Mouse (Mus musculus) forebrain, embryonic 10.5 days (tissue): ENCODE results near the gene Zfp710. TPM values are rescaled to one million over a fixed set of nuclear protein-coding genes. Genes with fewer than 3 reads are reported as not detected.

Experiments
- DNase-seq: peaks from one replicate; pipeline ENCODE4 v3.0.0-alpha.2; 2017; ENCODE audit warnings: low spot score; ENCODE audit errors: extremely low spot score
- H3K27ac ChIP-seq: fragments of 300-500 bp; sonication (generic); 2 replicates; pipeline ENCODE4 v1.5.1; 2016; ENCODE audit warnings: mild to moderate bottlenecking
- H3K27me3 ChIP-seq: fragments of 300-500 bp; sonication (generic); 2 replicates; pipeline ENCODE4 v1.6.1; 2016; ENCODE audit warnings: mild to moderate bottlenecking; ENCODE audit not compliant: poor library complexity, severe bottlenecking
- H3K36me3 ChIP-seq: fragments of 300-500 bp; sonication (generic); replicated peaks from 2 replicates; pipeline ENCODE4 v1.6.1; 2016; ENCODE audit warnings: mild to moderate bottlenecking, moderate library complexity
- H3K4me1 ChIP-seq: fragments of 300-500 bp; sonication (generic); 2 replicates; pipeline ENCODE4 v1.6.1; 2016
- H3K4me3 ChIP-seq: fragments of 300-500 bp; sonication (generic); 2 replicates; pipeline ENCODE4 v1.5.1; 2016; ENCODE audit warnings: mild to moderate bottlenecking, moderate library complexity
- H3K9me3 ChIP-seq: fragments of 300-500 bp; sonication (generic); 2 replicates; pipeline ENCODE4 v1.6.1; 2016; ENCODE audit warnings: mild to moderate bottlenecking, moderate library complexity
- WGBS: fragments of 180-500 bp; shearing (Covaris S2); methylation state at CpG from one replicate; pipeline ENCODE4 v1.1.7; 2016; 5-methylcytosine and 5-hydroxymethylcytosine counted together
- polyA plus RNA-seq: library from polyadenylated mRNA; unstranded; fragments of >200 nt; fragmentation: Nextera tagmentation; extraction: Ambion mirVana; gene quantifications from 2 replicates; pipeline ENCODE4 v1.2.1, GENCODE M21; 2016

Zfp710 gene
- polyA plus RNA-seq, 1 experiment from 2014 or later, result 33.3 TPM

- no peaks in the 10 kb centered on the region for H3K27me3 ChIP-seq
- 89% methylated on average over 3 of the region's 3 CpGs for WGBS
- H3K4me1 ChIP-seq, result peaks cover 96% of the 10 kb centered on the region
- peak overlapping the region; percentile 51 for H3K27ac ChIP-seq
- no peak overlapping the region for H3K4me3 ChIP-seq
- H3K9me3 ChIP-seq, result no peaks in the 10 kb centered on the region
- DNase-seq, result no peak
- peaks cover 9% of the 10 kb centered on the region; the same call in 1 of the 2 replicates for H3K36me3 ChIP-seq
Observed at GRCm38 (mm10) chr7:80065250-80065649, 40.6 kb downstream of the Zfp710 start.

GRCm38 (mm10) chr7:80066675-80067455 lies 42.3 kb downstream of the Zfp710 start:
- Histone ChIP-seq H3K4me3 (no peak overlapping the region), H3K27me3 (no peaks in the 10 kb centered on the region), H3K36me3 (peaks cover 11% of the 10 kb centered on the region), H3K9me3 (no peaks in the 10 kb centered on the region), H3K4me1 (peaks cover 98% of the 10 kb centered on the region), H3K27ac (peak overlapping the region; percentile 48; the same call in 1 of the 2 replicates)
- WGBS, result 78% methylated on average over 13 of the region's 13 CpGs
- DNase-seq, result no peak

- Histone ChIP-seq H3K27me3 (no peaks in the 10 kb centered on the region), H3K36me3 (peaks cover 11% of the 10 kb centered on the region), H3K27ac (peak overlapping the region; percentile 69), H3K9me3 (no peaks in the 10 kb centered on the region), H3K4me1 (peaks cover 97% of the 10 kb centered on the region), H3K4me3 (no peak overlapping the region)
- 59% methylated on average over 4 of the region's 7 CpGs for WGBS
- no peak for DNase-seq
Observed at GRCm38 (mm10) chr7:80068341-80068740, 43.7 kb downstream of the Zfp710 start.

GRCm38 (mm10) chr7:80069615-80070327 lies 45.2 kb downstream of the Zfp710 start:
- Histone ChIP-seq H3K36me3 (peaks cover 11% of the 10 kb centered on the region), H3K4me1 (peaks cover 97% of the 10 kb centered on the region), H3K27ac (peak overlapping the region; percentile 76), H3K9me3 (no peaks in the 10 kb centered on the region), H3K27me3 (no peaks in the 10 kb centered on the region), H3K4me3 (no peak overlapping the region)
- 32% methylated on average over 13 of the region's 13 CpGs for WGBS
- no peak for DNase-seq

GRCm38 (mm10) chr7:80071209-80071608 lies 46.6 kb downstream of the Zfp710 start:
- Histone ChIP-seq H3K27ac (peak overlapping the region; percentile 76), H3K36me3 (peaks cover 9% of the 10 kb centered on the region; the same call in 1 of the 2 replicates), H3K27me3 (no peaks in the 10 kb centered on the region), H3K4me1 (peaks cover 98% of the 10 kb centered on the region), H3K4me3 (no peak overlapping the region), H3K9me3 (no peaks in the 10 kb centered on the region)
- WGBS, result 88% methylated on average over 9 of the region's 9 CpGs
- no peak for DNase-seq

- DNase-seq, result no peak
- Histone ChIP-seq H3K9me3 (no peaks in the 10 kb centered on the region), H3K36me3 (peaks cover 9% of the 10 kb centered on the region; the same call in 1 of the 2 replicates), H3K27ac (peak overlapping the region; percentile 76), H3K4me3 (no peak overlapping the region), H3K27me3 (no peaks in the 10 kb centered on the region), H3K4me1 (peaks cover 99% of the 10 kb centered on the region)
- WGBS, result 73% methylated on average over 6 of the region's 6 CpGs
Observed at GRCm38 (mm10) chr7:80072297-80072696, 47.7 kb downstream of the Zfp710 start.

GRCm38 (mm10) chr7:80073506-80073905 lies 48.9 kb downstream of the Zfp710 start:
- Histone ChIP-seq H3K36me3 (peaks cover 9% of the 10 kb centered on the region; the same call in 1 of the 2 replicates), H3K27me3 (no peaks in the 10 kb centered on the region), H3K4me3 (no peak overlapping the region), H3K4me1 (peaks cover 99% of the 10 kb centered on the region), H3K9me3 (no peaks in the 10 kb centered on the region), H3K27ac (peak overlapping the region; percentile 90; the same call in 1 of the 2 replicates)
- WGBS, result 77% methylated on average over 8 of the region's 8 CpGs
- no peak for DNase-seq

- WGBS, result 48% methylated on average over 5 of the region's 5 CpGs
- H3K9me3 ChIP-seq, result no peaks in the 10 kb centered on the region
- no peaks in the 10 kb centered on the region for H3K27me3 ChIP-seq
- DNase-seq, result no peak
- H3K27ac ChIP-seq, result peak overlapping the region; percentile 90
- H3K4me3 ChIP-seq, result peak overlapping the region; percentile 14; the same call in 1 of the 2 replicates
- H3K36me3 ChIP-seq, result peaks cover 9% of the 10 kb centered on the region; the same call in 1 of the 2 replicates
- peaks cover 98% of the 10 kb centered on the region for H3K4me1 ChIP-seq
Observed at GRCm38 (mm10) chr7:80074921-80075441, 50.4 kb downstream of the Zfp710 start.

- Histone ChIP-seq H3K4me3 (peak overlapping the region; percentile 29), H3K4me1 (peaks cover 98% of the 10 kb centered on the region)
- WGBS, result 7% methylated on average over 4 of the region's 4 CpGs
Observed at GRCm38 (mm10) chr7:80075946-80076583, 51.5 kb downstream of the Zfp710 start.

GRCm38 (mm10) chr7:80076961-80077716 lies 52.5 kb downstream of the Zfp710 start:
- Histone ChIP-seq H3K36me3 (peaks cover 16% of the 10 kb centered on the region), H3K27ac (peak overlapping the region; percentile 90), H3K27me3 (no peaks in the 10 kb centered on the region), H3K4me1 (peaks cover 88% of the 10 kb centered on the region), H3K9me3 (no peaks in the 10 kb centered on the region), H3K4me3 (peak overlapping the region; percentile 29; the same call in 1 of the 2 replicates)
- no peak for DNase-seq
- WGBS, result 55% methylated on average over 6 of the region's 6 CpGs

More at GRCm38 (mm10) chr7:80075946-80076583, 51.5 kb downstream of the Zfp710 start:
- Histone ChIP-seq H3K27me3 (no peaks in the 10 kb centered on the region), H3K36me3 (peaks cover 10% of the 10 kb centered on the region), H3K9me3 (no peaks in the 10 kb centered on the region), H3K27ac (peak overlapping the region; percentile 90)
- peak; percentile 61 for DNase-seq

- H3K4me1 ChIP-seq, result peaks cover 81% of the 10 kb centered on the region
- H3K36me3 ChIP-seq, result peaks cover 23% of the 10 kb centered on the region
- no peaks in the 10 kb centered on the region for H3K9me3 ChIP-seq
- H3K27ac ChIP-seq, result peak overlapping the region; percentile 90
- H3K27me3 ChIP-seq, result no peaks in the 10 kb centered on the region
- H3K4me3 ChIP-seq, result no peak overlapping the region
- WGBS, result 81% methylated on average over 9 of the region's 9 CpGs
- DNase-seq, result no peak
Observed at GRCm38 (mm10) chr7:80077801-80078200, 53.2 kb downstream of the Zfp710 start.
